Mouse (Mus musculus): Measurements from ENCODE around the gene Slit3. TPM values are rescaled to one million over a fixed set of nuclear protein-coding genes. Genes with fewer than 3 reads are reported as not detected.

Slit3 gene
- polyA plus RNA-seq, 1 experiment from 2014 or later: 50.0 TPM

GRCm38 (mm10) chr11:35444489-35445100, 323.6 kb downstream of the Slit3 start:
- WGBS: 68% methylated on average over 6 of the region's 6 CpGs
- no peaks in the 10 kb centered on the region for H3K9me3 ChIP-seq (replicated peaks)
- H3K4me2 ChIP-seq (replicated peaks): no peak overlapping the region
- no peak for ATAC-seq (ENCODE audit: low FRiP score)
- no peaks in the 10 kb centered on the region for H3K36me3 ChIP-seq
- 0 out of 2 replicates have a peak, but pooled peaks cover 8% of the 10 kb centered on the region for H3K4me1 ChIP-seq
- no peak overlapping the region for H3K9ac ChIP-seq
- H3K27me3 ChIP-seq: no peaks in the 10 kb centered on the region; the same call in 1 of the 2 replicates
- no peak overlapping the region for H3K4me3 ChIP-seq
- no peak overlapping the region for H3K27ac ChIP-seq

- whole genome bisulfite sequencing: 57% methylated on average over 9 of the region's 9 CpGs
- Histone ChIP-seq H3K36me3 (no peaks in the 10 kb centered on the region), H3K4me1 (peaks cover 12% of the 10 kb centered on the region), H3K9ac (no peak overlapping the region), H3K4me3 (no peak overlapping the region), H3K27ac (no peak overlapping the region), H3K27me3 (no peaks in the 10 kb centered on the region), H3K9me3 (replicated peaks) (no peaks in the 10 kb centered on the region), H3K4me2 (replicated peaks) (no peak overlapping the region)
- ATAC-seq (ENCODE audit: low FRiP score): no peak
Observed at GRCm38 (mm10) chr11:35447951-35448350, 326.9 kb downstream of the Slit3 start.

GRCm38 (mm10) chr11:35449199-35449598, 328.2 kb downstream of the Slit3 start:
- H3K9ac ChIP-seq: no peak overlapping the region
- ATAC-seq (ENCODE audit: low FRiP score): no peak
- H3K27me3 ChIP-seq: peaks cover 3% of the 10 kb centered on the region; the same call in 1 of the 2 replicates
- no peaks in the 10 kb centered on the region for H3K36me3 ChIP-seq
- H3K4me2 ChIP-seq (replicated peaks): no peak overlapping the region
- no peak overlapping the region for H3K27ac ChIP-seq
- no peak overlapping the region for H3K4me3 ChIP-seq
- WGBS: 86% methylated on average over 6 of the region's 6 CpGs
- no peaks in the 10 kb centered on the region for H3K9me3 ChIP-seq (replicated peaks)
- peaks cover 21% of the 10 kb centered on the region for H3K4me1 ChIP-seq

GRCm38 (mm10) chr11:35451636-35452035, 330.6 kb downstream of the Slit3 start:
- peaks cover 3% of the 10 kb centered on the region; the same call in 1 of the 2 replicates for H3K27me3 ChIP-seq
- no peaks in the 10 kb centered on the region for H3K36me3 ChIP-seq
- WGBS: 29% methylated on average over 4 of the region's 4 CpGs
- H3K27ac ChIP-seq: no peak overlapping the region
- no peak overlapping the region for H3K9ac ChIP-seq
- no peaks in the 10 kb centered on the region for H3K9me3 ChIP-seq (replicated peaks)
- H3K4me2 ChIP-seq (replicated peaks): no peak overlapping the region
- H3K4me3 ChIP-seq: no peak overlapping the region
- ATAC-seq (ENCODE audit: low FRiP score): 0 out of 2 replicates have a peak, but pooled peaks have one; percentile 11
- peaks cover 29% of the 10 kb centered on the region for H3K4me1 ChIP-seq

- Histone ChIP-seq H3K9me3 (replicated peaks) (no peaks in the 10 kb centered on the region), H3K4me3 (no peak overlapping the region), H3K9ac (no peak overlapping the region), H3K4me2 (replicated peaks) (no peak overlapping the region), H3K36me3 (no peaks in the 10 kb centered on the region), H3K4me1 (peaks cover 29% of the 10 kb centered on the region), H3K27ac (no peak overlapping the region), H3K27me3 (peaks cover 3% of the 10 kb centered on the region; the same call in 1 of the 2 replicates)
- WGBS: 24% methylated on average over 5 of the region's 5 CpGs
- peak; percentile 68 for ATAC-seq (ENCODE audit: low FRiP score)
Observed at GRCm38 (mm10) chr11:35452413-35452812, 331.4 kb downstream of the Slit3 start.

GRCm38 (mm10) chr11:35454191-35454725, 333.2 kb downstream of the Slit3 start:
- Histone ChIP-seq H3K9me3 (replicated peaks) (no peaks in the 10 kb centered on the region), H3K4me1 (peaks cover 35% of the 10 kb centered on the region), H3K9ac (no peak overlapping the region), H3K27ac (peak overlapping the region; percentile 66), H3K27me3 (peaks cover 3% of the 10 kb centered on the region; the same call in 1 of the 2 replicates), H3K4me2 (replicated peaks) (no peak overlapping the region), H3K36me3 (no peaks in the 10 kb centered on the region), H3K4me3 (no peak overlapping the region)
- ATAC-seq (ENCODE audit: low FRiP score): peak; percentile 62
- 21% methylated on average over 10 of the region's 10 CpGs for WGBS

- Histone ChIP-seq H3K27ac (no peak overlapping the region; the same call in 1 of the 2 replicates), H3K9me3 (replicated peaks) (no peaks in the 10 kb centered on the region), H3K4me3 (no peak overlapping the region), H3K27me3 (peaks cover 3% of the 10 kb centered on the region; the same call in 1 of the 2 replicates), H3K4me1 (peaks cover 35% of the 10 kb centered on the region), H3K4me2 (replicated peaks) (no peak overlapping the region), H3K36me3 (no peaks in the 10 kb centered on the region), H3K9ac (no peak overlapping the region)
- peak; percentile 53 for ATAC-seq (ENCODE audit: low FRiP score)
- 26% methylated on average over 4 of the region's 4 CpGs for WGBS
Observed at GRCm38 (mm10) chr11:35454781-35455180, 333.8 kb downstream of the Slit3 start.

- Histone ChIP-seq H3K27ac (no peak overlapping the region), H3K9ac (no peak overlapping the region), H3K4me3 (no peak overlapping the region), H3K27me3 (peaks cover 3% of the 10 kb centered on the region; the same call in 1 of the 2 replicates), H3K36me3 (no peaks in the 10 kb centered on the region), H3K9me3 (replicated peaks) (no peaks in the 10 kb centered on the region), H3K4me2 (replicated peaks) (no peak overlapping the region), H3K4me1 (peaks cover 28% of the 10 kb centered on the region)
- 85% methylated on average over 2 of the region's 2 CpGs for WGBS
- ATAC-seq (ENCODE audit: low FRiP score): no peak
Observed at GRCm38 (mm10) chr11:35458068-35458467, 337.0 kb downstream of the Slit3 start.

GRCm38 (mm10) chr11:35466701-35467100, 345.7 kb downstream of the Slit3 start:
- Histone ChIP-seq H3K4me1 (peaks cover 22% of the 10 kb centered on the region), H3K36me3 (no peaks in the 10 kb centered on the region), H3K27me3 (no peaks in the 10 kb centered on the region), H3K9me3 (replicated peaks) (no peaks in the 10 kb centered on the region), H3K27ac (no peak overlapping the region), H3K9ac (no peak overlapping the region), H3K4me2 (replicated peaks) (no peak overlapping the region), H3K4me3 (no peak overlapping the region)
- ATAC-seq (ENCODE audit: low FRiP score): no peak
- WGBS: 87% methylated on average over 6 of the region's 6 CpGs

- no peaks in the 10 kb centered on the region for H3K27me3 ChIP-seq
- H3K4me2 ChIP-seq (replicated peaks): no peak overlapping the region
- H3K36me3 ChIP-seq: no peaks in the 10 kb centered on the region
- H3K9ac ChIP-seq: no peak overlapping the region
- no peak overlapping the region for H3K4me3 ChIP-seq
- H3K27ac ChIP-seq: no peak overlapping the region
- 66% methylated on average over 7 of the region's 7 CpGs for WGBS
- no peaks in the 10 kb centered on the region for H3K9me3 ChIP-seq (replicated peaks)
- no peak for ATAC-seq (ENCODE audit: low FRiP score)
- peaks cover 30% of the 10 kb centered on the region for H3K4me1 ChIP-seq
Observed at GRCm38 (mm10) chr11:35468847-35469246, 347.8 kb downstream of the Slit3 start.

- Histone ChIP-seq H3K4me1 (peaks cover 30% of the 10 kb centered on the region), H3K36me3 (no peaks in the 10 kb centered on the region), H3K27ac (no peak overlapping the region), H3K9me3 (replicated peaks) (no peaks in the 10 kb centered on the region), H3K9ac (no peak overlapping the region), H3K27me3 (no peaks in the 10 kb centered on the region), H3K4me3 (no peak overlapping the region), H3K4me2 (replicated peaks) (no peak overlapping the region)
- ATAC-seq (ENCODE audit: low FRiP score): no peak
- WGBS: 75% methylated on average over 4 of the region's 4 CpGs
Observed at GRCm38 (mm10) chr11:35469940-35470339, 348.9 kb downstream of the Slit3 start.

- ATAC-seq (ENCODE audit: low FRiP score): no peak
- no peaks in the 10 kb centered on the region for H3K27me3 ChIP-seq
- no peak overlapping the region for H3K27ac ChIP-seq
- H3K4me3 ChIP-seq: no peak overlapping the region
- peaks cover 36% of the 10 kb centered on the region for H3K4me1 ChIP-seq
- no peak overlapping the region for H3K4me2 ChIP-seq (replicated peaks)
- H3K9ac ChIP-seq: no peak overlapping the region
- H3K36me3 ChIP-seq: no peaks in the 10 kb centered on the region
- WGBS: 63% methylated on average over 5 of the region's 5 CpGs
- no peaks in the 10 kb centered on the region for H3K9me3 ChIP-seq (replicated peaks)
Observed at GRCm38 (mm10) chr11:35470853-35471252, 349.8 kb downstream of the Slit3 start.

All from hindbrain, embryonic 12.5 days (tissue).